Mouse (Mus musculus): ENCODE data around the gene 0610030E20Rik. TPM values are rescaled to one million over a fixed set of nuclear protein-coding genes. Genes with fewer than 3 reads are reported as not detected.
A peak's percentile ranks its signal among the peaks of the same experiment; 100 is the strongest.

0610030E20Rik gene
- total RNA-seq (2021): 10 to 100 TPM; 13.1 to 15.8 TPM

- peak; percentile 64 to 65 for DNase-seq (ENCODE audit: extremely low spot score in 1 of 2, low spot score in 1 of 2)
Observed at GRCm38 (mm10) chr6:72347166-72347941, at the start of gene 0610030E20Rik. 0610030E20Rik (plus strand) TSS chr6:72347317.

- no peak for DNase-seq (ENCODE audit: extremely low spot score in 1 of 2, low spot score in 1 of 2)
Observed at GRCm38 (mm10) chr6:72297825-72298224, 49.3 kb upstream of the 0610030E20Rik start.

DNA sequence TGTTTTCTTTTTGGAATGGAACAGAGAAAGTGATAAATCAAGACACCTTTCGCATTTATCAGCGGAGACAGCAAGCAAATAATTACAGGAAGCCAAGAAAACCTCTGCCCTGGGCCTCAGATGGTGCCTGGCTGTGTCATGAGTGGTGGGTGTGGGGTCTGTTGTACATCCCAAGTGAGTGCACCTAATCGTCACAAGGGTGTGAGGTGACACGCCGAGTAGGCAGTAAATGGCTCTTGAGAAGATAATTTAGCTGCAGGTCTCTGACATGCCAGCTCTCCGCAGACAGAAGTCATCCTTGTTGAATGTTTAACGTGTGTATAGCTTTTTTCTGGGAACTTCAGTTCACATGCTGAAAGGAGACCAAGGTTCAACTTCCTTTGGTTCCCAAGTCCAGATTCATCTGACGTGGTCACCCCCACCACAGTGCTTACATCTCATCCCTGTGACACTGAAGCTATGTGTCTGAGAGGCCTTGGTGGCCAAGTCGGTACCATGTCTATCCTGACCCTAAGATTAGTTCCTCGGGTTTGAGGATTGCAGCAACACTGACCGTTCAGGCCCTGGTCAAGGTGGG lies 44.7 kb upstream of the 0610030E20Rik start:
- no peak for DNase-seq (ENCODE audit: extremely low spot score in 1 of 2, low spot score in 1 of 2)

DNA sequence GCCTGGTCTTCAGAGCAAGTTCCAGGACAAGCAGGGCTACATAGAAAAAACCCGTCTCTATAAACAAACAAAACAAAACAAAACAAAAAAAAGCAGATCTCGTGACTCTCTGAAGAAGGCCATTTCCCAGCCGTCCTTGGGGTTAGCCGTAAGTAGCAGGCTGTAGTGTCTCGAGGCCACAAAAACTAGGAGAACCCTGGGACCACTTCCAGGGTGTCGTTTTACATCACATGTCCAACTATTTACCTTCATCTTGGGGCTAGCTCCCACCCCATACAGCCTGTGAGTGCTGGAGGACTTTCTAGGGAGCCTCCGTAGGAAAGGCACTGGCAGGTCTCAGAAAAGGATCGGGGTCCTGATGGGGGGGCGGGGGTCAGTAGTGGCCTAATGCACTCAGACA lies 43.6 kb upstream of the 0610030E20Rik start:
- DNase-seq (ENCODE audit: extremely low spot score in 1 of 2, low spot score in 1 of 2): no peak

- DNase-seq (ENCODE audit: extremely low spot score in 1 of 2, low spot score in 1 of 2): no peak
Observed at GRCm38 (mm10) chr6:72312198-72312597, 34.9 kb upstream of the 0610030E20Rik start.

GRCm38 (mm10) chr6:72313124-72313867 lies 33.8 kb upstream of the 0610030E20Rik start:
- no peak for DNase-seq (ENCODE audit: extremely low spot score in 1 of 2, low spot score in 1 of 2)

DNA sequence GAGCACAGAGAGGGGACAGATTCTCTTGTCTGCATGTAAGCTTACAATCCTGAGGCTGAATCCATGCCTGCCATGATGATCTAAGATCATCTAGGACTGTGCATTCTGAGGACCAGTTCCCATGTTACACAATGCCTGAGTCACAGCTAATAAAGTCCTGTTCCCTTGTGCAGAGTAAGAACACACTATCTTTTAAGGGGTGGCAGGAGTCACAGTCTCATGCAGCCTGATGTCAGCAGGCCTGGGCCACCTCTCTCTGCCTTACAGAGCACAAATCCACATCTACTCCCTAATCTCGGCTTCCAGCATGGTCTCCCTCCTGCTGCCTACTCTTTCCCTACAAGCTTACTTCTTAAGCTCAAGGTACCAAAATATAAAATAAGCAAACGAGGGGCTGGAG lies 31.7 kb upstream of the 0610030E20Rik start:
- DNase-seq (ENCODE audit: extremely low spot score in 1 of 2, low spot score in 1 of 2): no peak

GRCm38 (mm10) chr6:72316044-72316443 lies 31.1 kb upstream of the 0610030E20Rik start:
- DNase-seq (ENCODE audit: extremely low spot score in 1 of 2, low spot score in 1 of 2): no peak

GRCm38 (mm10) chr6:72318440-72318839 lies 28.7 kb upstream of the 0610030E20Rik start:
- no peak for DNase-seq (ENCODE audit: extremely low spot score in 1 of 2, low spot score in 1 of 2)

DNA sequence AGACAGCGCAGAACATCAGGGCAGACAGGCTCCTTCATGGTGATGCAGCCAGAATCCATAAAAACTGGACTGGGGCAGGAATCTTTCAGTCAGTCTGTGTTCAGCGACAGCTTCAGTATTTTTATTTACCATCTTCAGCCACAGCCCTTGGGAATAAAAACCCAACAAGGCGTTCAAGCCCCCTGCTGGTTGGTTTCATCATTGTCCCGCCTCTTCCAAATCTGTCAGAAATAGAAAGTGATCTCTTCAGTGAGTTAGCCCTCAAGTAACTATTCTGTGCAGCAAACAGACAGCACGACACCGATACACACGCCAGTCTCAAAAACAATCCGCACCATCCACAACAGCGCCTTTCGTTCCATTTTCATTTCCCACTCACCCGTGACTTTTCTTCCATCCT lies 28.1 kb upstream of the 0610030E20Rik start:
- DNase-seq (ENCODE audit: extremely low spot score in 1 of 2, low spot score in 1 of 2): peak; percentile 29 to 72

- DNase-seq (ENCODE audit: extremely low spot score in 1 of 2, low spot score in 1 of 2): no peak
Observed at GRCm38 (mm10) chr6:72322936-72323335, 24.2 kb upstream of the 0610030E20Rik start.

GRCm38 (mm10) chr6:72323786-72324508 lies 23.2 kb upstream of the 0610030E20Rik start:
- no peak for DNase-seq (ENCODE audit: extremely low spot score in 1 of 2, low spot score in 1 of 2)

DNA sequence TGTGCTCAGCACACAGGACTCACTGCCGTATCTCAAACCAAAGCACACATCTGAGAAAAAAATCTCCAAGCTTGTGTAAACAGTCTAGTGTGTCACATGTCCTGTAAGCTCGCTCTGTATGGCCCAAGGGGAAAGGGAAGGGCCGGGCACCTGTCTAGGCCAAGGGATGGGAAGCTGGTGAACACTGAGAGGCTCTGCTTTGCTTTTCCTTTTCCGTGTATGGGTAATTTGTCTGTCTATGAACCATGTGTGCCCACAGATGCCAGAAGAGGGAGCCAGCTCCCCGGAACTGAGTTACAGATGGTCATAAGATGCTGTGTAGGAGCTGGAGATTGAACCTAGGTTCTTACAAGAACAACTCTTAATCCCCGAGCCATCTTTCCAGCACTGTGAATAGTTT lies 20.8 kb upstream of the 0610030E20Rik start:
- peak in 1 of 2 experiments; percentile 21 for DNase-seq (ENCODE audit: extremely low spot score in 1 of 2, low spot score in 1 of 2)

DNA sequence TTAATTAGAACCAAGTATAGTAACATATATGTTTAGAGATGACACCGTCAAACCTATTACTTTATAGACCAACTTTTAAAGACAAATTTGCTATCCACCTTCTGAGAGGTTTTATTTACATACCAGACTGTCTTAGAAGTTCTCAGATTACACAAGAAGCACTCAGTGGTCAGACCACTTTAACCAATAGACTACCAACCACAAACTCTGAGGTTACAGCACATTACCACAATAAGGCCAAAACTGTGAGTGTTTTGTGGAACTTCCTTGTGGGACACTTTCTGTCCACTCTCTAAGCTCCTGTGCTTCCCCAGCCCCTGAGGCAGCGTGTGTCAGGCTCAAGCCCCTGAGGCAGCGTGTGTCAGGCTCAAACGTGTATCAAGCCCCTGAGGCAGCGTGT lies 18.1 kb upstream of the 0610030E20Rik start:
- no peak for DNase-seq (ENCODE audit: extremely low spot score in 1 of 2, low spot score in 1 of 2)

DNA sequence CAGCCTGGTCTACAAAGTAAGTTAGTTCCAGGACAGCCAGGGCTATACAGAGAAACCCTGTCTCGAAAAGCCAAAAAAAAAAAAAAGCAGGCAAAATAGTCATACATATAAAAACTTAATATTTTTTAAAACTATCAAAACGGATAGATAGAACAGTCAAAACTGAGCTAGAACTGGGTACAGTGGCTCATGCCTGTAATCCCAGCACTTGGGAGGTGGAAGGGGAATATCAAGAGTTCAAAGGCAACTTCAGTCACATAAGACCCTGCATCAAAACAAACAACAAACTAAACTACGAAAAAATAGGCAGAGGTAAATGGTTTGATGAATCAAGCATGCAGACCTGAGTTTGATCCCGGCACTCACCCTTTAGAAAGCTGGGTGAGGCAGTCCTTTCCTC lies 17.0 kb upstream of the 0610030E20Rik start:
- DNase-seq (ENCODE audit: extremely low spot score in 1 of 2, low spot score in 1 of 2): no peak

DNA sequence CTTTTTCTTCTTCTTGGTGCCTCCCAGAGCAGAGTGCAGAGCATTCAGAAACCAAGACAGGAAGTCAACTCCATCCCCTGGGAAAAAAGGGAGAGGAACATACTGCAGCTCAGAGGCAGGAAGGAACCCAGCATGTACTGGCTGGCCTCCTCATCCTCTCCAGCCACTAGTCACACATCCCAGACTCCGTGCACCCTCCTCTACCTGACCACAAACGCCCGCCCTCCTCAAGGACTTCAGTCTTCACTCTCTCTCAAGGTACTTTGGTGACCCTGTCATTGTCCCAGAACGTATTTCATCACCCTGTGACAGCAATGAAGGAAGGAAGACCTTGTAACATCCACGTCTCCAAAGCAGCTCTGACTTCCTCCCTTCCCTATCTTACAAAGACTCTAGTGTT lies 14.0 kb upstream of the 0610030E20Rik start:
- no peak for DNase-seq (ENCODE audit: extremely low spot score in 1 of 2, low spot score in 1 of 2)

GRCm38 (mm10) chr6:72340481-72340880 lies 6.6 kb upstream of the 0610030E20Rik start:
- no peak for DNase-seq (ENCODE audit: extremely low spot score in 1 of 2, low spot score in 1 of 2)

GRCm38 (mm10) chr6:72344396-72345073 lies 2.6 kb upstream of the 0610030E20Rik start:
- DNase-seq (ENCODE audit: extremely low spot score in 1 of 2, low spot score in 1 of 2): no peak

DNA sequence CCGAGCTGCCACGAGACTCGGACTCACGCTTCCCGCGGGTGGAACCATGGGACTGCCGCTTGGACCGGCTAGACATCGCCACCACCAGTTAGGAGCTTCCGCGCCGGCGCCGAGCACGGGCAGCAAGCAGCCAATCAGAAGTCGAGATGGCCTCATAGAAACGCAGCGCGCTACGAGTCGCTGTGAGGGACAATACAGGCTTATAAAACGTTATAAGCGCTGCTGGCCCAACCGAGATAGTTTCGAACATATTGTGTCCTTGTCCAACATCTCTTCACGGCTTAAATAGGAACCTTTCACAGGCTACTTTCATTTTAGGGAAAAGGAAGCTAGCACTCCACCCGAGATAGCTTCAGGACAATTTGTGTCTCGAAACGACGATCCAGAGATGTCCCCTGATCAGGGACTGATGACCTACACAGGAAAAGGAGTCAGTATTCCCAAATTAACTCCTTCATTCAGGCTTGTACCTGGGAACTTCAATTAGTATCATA lies 2.0 kb upstream of the 0610030E20Rik start, which contains the start of gene Usp39:
Gene Usp39, minus strand, starts transcription at position 111 of the 494 bp plus-strand sequence.
- peak; percentile 88 to 89 for DNase-seq (ENCODE audit: extremely low spot score in 1 of 2, low spot score in 1 of 2)

- no peak for DNase-seq (ENCODE audit: extremely low spot score in 1 of 2, low spot score in 1 of 2)
Observed at GRCm38 (mm10) chr6:72345633-72346032, 1.5 kb upstream of the 0610030E20Rik start.
